ENCODE assay signal across 25 mouse cellular contexts in genomic region chr2:153861960-153862359, GRCm38 (mm10). TPM values are rescaled to one million over a fixed set of nuclear protein-coding genes. Genes with fewer than 3 reads are reported as not detected.
A peak's percentile ranks its signal among the peaks of the same experiment; 100 is the strongest.
DNase-seq lines count a peak whose midpoint lies in the region.
"Had no signal": no experiment of that assay in that cellular context is flagged by ENCODE, and none has a peak within 500 bp of the region (broad histone marks: within the 10 kb centered on the region; RNA-seq: fewer than 3 reads in every experiment).

No protein-coding gene starts in this region.

- no peaks in the 10 kb centered on the region for H3K36me3 ChIP-seq in splenic B cell, adult 2 months (ENCODE audit: control insufficient read depth, insufficient read depth, low read length, poor library complexity, severe bottlenecking)
- H3K36me3 ChIP-seq: embryonic facial prominence, embryonic 15.5 days; heart, embryonic 10.5 days; heart, embryonic 13.5 days had no signal

- H3K27me3 ChIP-seq in splenic B cell, adult 2 months (ENCODE audit: control insufficient read depth, insufficient read depth, low read length, poor library complexity, severe bottlenecking): no peaks in the 10 kb centered on the region
- H3K27me3 ChIP-seq: embryonic facial prominence, embryonic 15.5 days; heart, embryonic 13.5 days had no signal

- peak; percentile 60 for DNase-seq in heart, adult 11 months
- no peak for DNase-seq in heart, adult 8-10 months (ENCODE audit: low spot score)
- peak; percentile 16 to 36 for DNase-seq in spleen, postnatal 36 days (ENCODE audit: low spot score in 2 of 2)
- DNase-seq in spleen, adult 18-20 months: no peak
- peak; percentile 43 for DNase-seq in splenic B cell, adult 2 months (ENCODE audit: low read depth, low spot score)
- no peak for DNase-seq in yolk sac, embryonic 10.5 days (ENCODE audit: low spot score)
- DNase-seq: adrenal gland, adult 2 months; adrenal gland, postnatal 14 days; cerebellum, adult 11-12 months; cerebellum, adult 8-10 months; cerebellum, postnatal 36 days; embryo, embryonic 11 days; forebrain, postnatal 0 days; gastrocnemius, adult 2 months; gastrocnemius, postnatal 14 days; heart, adult 18-20 months; heart, postnatal 14 days; heart, postnatal 4 days had no signal

RNA-seq across cellular contexts. Expression of gene Sun5, which starts 8.9 kb away (rescaled TPM):
- total RNA-seq in heart, adult 8-10 months (2022): not detected
- total RNA-seq: adrenal gland, adult 2 months; adrenal gland, postnatal 14 days; adrenal gland, postnatal 4 days; forebrain, postnatal 0 days; gastrocnemius, adult 2 months; gastrocnemius, postnatal 14 days; gastrocnemius, postnatal 4 days; heart, adult 18-20 months; heart, postnatal 14 days; heart, postnatal 4 days; hindbrain, postnatal 0 days; MEL had no signal

RNA-seq across cellular contexts. Expression of gene Bpifb2, which starts 12.9 kb away (rescaled TPM):
- not detected for total RNA-seq in heart, adult 8-10 months (2022)
- total RNA-seq: adrenal gland, postnatal 14 days; forebrain, postnatal 0 days; gastrocnemius, adult 2 months; gastrocnemius, postnatal 14 days; gastrocnemius, postnatal 4 days; heart, adult 18-20 months; heart, postnatal 14 days; heart, postnatal 4 days; MEL had no signal

RNA-seq across cellular contexts. Expression of gene Bpifb6, which starts 38.2 kb away (rescaled TPM):
- not detected for total RNA-seq in heart, adult 8-10 months (2022)
- total RNA-seq: forebrain, postnatal 0 days; gastrocnemius, adult 2 months; gastrocnemius, postnatal 14 days; gastrocnemius, postnatal 4 days; heart, adult 18-20 months; heart, postnatal 14 days; heart, postnatal 4 days; hindbrain, postnatal 0 days; MEL had no signal

RNA-seq across cellular contexts. Expression of gene Bpifb3, which starts 56.1 kb away (rescaled TPM):
- total RNA-seq in heart, adult 8-10 months (2022): not detected
- total RNA-seq: adrenal gland, adult 2 months; adrenal gland, postnatal 14 days; adrenal gland, postnatal 4 days; forebrain, postnatal 0 days; gastrocnemius, adult 2 months; gastrocnemius, postnatal 14 days; gastrocnemius, postnatal 4 days; heart, adult 18-20 months; heart, postnatal 14 days; heart, postnatal 4 days; hindbrain, postnatal 0 days; MEL had no signal

Comparison
In these comparisons a context has a peak if more than half of its experiments do, and no peak if none do; other contexts are left out.
1. DNase-seq: peak in heart, adult 11 months (single experiment), spleen, postnatal 36 days (2 of 2) and splenic B cell, adult 2 months (single experiment); none in heart, adult 8-10 months (single experiment), spleen, adult 18-20 months (0 of 2) and yolk sac, embryonic 10.5 days (single experiment).